Mouse (Mus musculus) lung, postnatal 36 days (tissue): ENCODE results near the gene Slc3a2.

Experiments used
- DNase-seq: peaks from one replicate; pipeline ENCODE4 v3.0.0; 2022; ENCODE audit warnings: mixed read lengths

Slc3a2 gene

DNA sequence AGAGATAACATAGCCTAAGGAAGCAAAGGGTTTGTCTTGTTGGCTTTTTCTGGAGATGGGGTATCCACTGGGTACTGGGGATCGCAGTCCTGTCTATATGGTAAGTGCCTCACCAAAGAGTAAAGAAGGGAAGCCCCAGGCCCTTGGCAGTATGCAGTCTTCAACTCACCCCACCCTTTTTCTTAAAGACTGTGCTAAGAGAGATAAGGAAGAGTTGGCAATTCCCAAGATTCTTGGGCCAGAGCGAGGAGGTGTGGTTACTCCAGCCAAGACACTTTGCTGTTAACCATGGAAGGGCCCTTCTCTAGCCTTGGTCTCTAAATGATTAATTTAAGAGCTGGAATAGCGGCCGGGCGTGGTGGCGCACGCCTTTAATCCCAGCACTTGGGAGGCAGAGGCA is 16.2 kb downstream of the Slc3a2 start:
- DNase-seq = no peak

DNA sequence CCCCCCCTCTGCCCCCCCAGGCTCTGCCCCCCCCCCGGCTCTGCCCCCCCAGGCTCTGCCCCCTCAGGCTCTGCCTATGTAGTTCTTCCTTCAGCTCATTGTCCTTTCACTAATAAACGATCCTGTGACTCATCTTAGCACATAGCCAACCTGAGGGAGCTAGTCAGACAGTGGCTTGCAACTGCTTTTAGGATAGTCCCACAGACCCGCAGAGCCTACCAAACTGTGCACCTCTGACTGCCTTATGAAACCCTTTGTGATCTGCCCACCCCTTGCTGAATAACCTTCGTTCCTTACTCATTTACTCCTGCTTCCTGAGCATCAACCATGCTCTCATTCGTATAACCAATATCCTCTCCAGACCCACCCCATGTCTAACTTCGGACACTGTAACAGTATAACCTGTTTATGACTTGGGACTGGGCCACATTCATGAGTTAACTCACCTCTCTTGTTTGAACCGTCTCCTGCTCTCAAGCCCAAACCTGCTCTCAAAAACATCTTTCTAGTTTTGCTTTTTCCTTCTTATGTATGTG is 17.0 kb downstream of the Slc3a2 start:
- DNase-seq = no peak

DNA sequence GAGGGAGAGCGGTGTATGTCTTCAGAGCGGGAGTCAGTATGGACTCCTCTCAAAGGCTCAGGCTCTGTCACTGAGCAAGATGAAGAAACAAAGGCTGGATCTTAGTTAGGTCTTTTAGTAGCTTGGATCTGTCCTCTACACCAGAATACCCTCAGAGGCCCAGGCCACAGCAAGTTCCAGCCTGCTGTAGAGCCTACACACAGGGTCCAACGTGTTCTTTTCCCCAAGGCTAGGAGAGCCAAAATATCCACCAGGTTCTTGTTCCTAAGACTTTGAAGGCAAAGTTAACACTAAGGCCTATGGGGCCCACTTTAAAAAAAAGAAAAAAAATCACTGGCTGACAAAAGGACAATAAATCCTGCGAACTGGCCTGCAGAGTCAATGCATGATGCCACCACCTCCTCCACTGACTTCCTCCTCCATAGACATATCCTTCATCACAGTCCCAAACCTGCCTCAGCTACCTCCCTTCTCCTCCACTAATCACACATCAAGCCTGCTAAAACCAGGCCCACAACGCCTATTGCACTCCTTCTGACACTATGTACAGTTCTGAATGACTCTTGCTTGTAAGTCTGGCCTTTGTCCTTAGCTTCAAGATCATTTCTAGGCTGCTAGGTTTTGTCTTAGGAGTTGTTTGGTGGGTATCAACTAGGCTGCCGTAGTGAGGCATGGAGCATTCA is 18.0 kb downstream of the Slc3a2 start:
- DNase-seq = no peak

DNA sequence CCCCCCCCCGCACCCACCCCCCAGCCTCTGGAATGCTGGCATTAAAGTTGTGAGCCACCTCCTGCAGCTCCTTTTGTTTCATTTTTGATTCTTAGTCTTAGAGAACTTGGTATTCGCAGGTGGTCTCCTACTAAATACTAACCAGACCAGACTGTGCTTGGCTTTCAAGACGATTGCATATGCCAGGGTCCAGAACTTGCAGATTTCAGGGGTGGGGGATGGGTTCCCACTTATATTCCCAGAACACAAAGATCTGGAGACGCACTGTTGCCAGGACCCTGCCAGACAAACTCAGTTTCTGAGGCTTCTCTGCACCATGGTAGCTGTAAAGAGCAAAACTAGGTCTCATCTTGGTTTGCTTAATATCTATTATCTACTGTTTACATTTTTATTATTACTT is 19.6 kb downstream of the Slc3a2 start:
- DNase-seq = no peak

DNA sequence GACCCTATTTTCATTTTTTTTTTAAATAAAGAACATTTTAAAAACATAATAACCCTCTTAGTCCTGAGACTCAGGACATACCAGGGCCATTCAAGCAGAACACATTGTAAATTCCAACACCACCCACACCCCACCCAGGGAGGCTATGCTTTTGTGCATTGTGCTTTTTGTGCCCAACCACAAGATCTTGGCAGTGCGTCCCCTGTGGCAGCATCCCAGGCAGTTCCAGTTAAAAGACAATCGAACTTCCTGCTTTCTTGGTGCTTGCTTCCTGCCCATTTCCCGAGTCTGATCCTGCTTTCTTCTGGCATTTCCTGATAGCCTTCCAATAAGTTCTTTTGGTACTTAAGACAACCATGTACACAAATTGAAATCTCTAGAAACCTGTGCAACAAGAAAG is 20.7 kb downstream of the Slc3a2 start:
- DNase-seq = peak; percentile 90

DNA sequence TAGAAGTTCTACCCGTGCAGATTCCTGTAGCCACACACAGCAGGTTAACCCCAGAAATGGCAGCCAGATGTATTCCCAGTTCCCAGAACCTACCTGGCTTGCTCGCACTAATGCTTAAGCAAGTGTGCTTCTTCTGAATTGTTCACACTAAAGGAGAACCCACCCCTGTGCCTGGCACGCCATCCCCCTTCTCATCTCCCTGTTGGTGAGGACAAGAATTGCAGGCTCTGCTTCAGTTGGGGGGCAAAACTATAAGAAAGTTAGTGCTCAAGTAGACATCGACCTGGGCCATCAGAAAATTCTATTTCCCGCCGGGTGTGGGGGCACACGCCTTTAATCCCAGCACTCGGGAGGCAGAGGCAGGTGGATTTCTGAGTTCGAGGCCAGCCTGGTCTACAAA is 23.5 kb downstream of the Slc3a2 start:
- DNase-seq = no peak

DNA sequence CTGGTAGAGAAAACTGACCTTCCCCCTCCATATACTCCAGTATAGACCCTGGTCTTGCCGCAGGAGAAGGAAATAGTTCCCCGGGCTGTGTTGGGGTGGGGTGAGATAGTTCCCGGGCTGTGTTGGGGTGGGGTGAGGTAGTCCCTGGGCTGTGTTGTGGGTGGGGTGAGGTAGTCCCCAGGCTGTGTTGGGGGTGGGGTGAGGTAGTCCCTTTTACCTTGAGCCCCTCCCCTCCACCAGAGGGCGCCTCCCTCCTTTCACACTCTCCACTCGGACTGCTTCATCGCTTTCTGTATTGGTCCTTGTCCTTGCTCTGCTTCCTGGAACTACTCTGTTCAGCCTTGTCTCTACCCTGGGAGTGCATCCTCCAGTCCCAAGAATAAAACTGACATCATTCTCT is 27.8 kb downstream of the Slc3a2 start:
- DNase-seq = peak; percentile 91

DNA sequence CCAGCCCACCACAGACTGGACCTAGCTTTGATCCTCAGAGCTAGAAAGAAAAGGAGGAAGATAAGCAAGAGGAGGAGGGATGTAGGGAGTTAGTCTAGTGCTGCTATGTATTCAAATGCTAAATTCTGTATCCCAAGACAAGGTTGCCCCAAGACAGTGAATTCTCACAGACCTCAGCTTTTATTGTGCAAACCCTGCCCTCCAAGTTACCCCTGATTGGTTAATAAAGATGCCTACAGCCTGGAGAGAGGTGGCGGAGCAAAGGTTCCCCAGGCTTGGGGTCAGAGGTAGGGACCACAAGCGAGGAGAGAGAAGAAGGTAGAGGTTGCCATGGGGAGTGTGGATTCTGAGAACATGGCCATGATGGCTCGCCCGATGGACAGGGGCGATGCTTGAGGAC is 30.4 kb downstream of the Slc3a2 start:
- no peak for DNase-seq

DNA sequence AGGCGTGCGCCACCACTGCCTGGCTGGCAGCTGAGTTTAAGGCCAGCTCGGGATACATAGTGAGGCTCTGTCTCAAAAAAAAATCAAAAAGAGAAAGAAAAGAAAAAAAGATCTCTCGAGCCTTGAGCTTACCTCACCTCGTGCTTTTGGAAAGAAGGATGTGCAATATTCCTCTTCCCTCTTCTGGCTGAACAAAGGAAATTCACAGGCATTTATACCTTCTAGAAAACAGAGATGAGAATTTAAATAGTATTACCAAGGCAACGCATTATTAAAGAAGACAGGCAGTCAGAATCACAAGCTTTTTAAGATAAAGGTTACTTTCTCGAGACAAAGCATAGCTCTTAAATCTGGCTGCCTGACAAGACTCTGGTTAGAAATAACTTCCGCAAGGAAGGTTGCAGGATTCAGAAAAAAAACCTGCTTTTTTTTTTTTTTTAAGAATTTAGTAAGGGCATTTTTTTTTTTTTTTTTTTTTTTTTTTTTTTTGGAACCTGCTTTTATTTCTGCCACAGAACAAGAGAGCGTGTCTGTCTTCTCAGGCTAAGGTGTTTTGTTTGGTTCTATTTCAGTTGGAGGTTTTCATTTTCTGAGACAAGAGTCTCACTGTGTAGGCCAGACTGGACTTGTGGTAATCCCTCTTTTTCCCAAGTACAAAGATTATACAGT is 31.2 kb downstream of the Slc3a2 start:
- DNase-seq = no peak

DNA sequence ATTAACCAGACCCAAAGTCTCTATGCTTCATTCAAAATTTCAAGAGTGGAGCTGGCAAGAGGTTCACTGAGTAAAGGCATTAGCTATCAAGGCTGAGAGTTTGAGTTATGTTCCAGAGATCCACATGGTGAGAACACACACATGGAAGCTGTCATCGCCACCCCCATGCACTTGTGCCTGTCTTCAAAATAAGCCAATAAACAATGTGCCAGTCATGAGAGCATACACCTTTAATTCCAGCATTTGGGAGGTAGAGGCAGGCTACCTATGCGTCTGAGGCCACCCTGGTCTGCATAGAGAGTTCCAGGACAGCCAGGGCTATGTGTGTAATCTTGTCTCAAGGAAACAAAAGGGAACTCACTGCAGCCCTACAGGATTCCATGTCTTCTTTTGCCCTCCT is 39.5 kb downstream of the Slc3a2 start:
- no peak for DNase-seq

DNA sequence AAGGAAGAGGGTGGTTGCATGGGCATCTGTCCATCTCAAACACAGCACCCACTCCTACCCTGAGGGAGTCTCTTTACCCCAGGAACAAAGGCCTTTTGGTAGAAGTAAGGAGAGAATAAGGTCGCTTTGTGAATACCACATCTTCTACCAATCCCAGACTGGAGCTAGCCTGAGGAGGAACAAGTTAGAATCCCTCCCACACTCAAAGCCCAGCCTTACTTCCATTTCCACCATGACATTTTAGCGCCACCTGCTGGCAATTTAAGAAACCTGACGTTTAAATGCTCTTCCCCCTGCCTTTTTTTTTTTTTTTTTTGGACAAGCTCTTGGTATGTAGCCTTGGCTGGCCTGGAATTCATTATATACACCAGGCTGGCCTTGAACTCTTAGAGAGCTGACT is 40.2 kb downstream of the Slc3a2 start:
- DNase-seq = peak; percentile 82

DNA sequence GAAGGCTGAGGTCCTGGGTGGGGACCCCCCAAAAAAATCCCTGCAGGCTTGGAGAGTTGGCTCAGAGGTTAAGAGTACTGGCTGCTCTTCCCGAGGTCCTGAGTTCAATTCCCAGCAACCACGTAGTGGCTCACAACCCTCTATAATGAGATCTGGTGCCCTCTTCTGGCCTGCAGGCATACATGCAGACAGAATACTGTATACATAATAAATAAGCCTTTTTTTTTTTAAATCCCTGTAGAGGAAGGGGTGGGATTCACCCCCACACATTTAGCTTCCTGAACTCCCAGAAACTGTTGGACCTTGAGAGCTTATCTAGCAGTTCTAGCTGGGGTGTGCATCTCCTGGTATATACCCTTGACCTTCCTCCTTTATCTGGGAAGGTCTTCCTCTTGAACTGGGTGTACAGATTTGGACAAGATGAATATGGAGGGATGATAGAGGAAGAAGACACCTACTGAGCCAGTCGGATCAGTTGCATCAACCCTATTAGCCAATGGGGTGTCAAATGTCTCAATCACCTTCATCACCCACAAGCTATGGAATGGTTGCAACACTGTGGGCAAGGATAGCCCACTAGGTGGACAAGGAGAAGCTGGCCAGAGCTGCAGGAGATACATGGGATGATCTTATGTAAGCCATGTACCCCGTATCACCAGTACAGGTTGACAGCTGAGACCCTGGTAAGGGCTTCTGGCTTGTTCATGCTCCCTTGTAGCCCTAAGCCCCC is 41.4 kb downstream of the Slc3a2 start:
- no peak for DNase-seq

DNA sequence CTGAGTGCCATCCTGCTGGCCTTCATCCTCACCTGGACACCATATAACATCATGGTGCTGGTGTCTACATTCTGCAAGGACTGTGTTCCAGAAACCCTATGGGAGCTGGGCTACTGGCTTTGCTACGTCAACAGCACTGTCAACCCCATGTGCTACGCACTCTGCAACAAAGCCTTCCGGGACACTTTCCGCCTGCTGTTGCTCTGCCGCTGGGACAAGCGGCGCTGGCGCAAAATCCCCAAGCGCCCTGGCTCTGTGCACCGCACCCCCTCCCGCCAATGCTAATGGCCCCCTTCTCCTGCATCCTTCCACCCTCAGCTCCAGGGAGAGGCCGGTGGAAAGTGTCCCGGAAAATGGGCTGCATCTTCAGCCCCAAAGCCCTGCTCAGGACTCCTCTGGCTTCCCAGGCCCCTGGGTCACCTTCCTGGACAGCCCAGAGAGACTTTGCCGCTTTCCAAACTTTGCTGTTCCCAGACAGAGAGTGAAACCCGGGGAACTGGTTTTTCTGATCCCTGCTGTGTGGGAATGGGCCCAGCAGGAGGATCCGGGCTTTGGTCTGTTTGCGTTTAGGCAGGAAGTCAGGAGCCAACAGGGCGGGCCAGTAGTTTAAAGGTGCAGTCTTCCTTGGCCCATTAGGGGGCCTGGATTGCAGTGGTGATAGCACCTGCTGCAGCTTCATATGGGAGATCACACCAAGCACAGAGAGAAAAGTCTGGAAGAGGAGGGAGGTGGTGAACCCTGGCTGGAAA is 44.0 kb downstream of the Slc3a2 start:
- DNase-seq = peak; percentile 69

DNA sequence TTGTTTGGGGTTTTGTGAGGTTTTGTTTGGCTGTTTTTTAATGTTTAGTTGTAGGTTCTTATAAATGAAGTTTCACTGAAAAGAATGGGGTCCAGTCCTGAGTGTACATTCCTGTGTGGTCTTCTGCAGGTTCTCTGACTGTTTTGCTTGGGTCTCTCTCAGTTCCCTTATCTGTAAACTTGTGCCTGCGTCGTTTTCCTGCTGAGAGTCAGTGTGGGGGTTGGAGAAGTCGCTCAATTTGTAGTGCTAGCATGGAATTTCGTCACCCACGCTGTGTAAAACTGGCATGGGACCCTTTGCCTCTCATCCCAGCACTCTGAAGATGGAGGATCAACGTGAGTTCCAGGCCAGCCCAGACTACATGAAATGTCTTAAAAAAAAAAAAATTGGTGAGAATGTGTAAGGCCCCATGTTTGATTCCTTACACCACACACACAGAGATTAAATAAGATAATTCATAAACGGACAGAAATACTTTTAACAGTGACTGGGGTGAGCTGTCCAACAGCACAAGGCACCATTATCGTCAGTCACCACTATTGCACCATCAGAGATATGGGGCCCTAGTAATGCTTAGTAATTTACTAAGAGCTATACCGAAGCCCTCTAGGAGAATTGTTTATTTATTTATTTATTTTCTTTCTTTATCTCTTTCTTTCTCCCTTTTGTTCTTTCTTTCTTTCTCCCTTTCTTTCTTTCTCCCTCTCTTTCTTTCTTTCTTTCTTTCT is 49.7 kb downstream of the Slc3a2 start:
- no peak for DNase-seq

DNA sequence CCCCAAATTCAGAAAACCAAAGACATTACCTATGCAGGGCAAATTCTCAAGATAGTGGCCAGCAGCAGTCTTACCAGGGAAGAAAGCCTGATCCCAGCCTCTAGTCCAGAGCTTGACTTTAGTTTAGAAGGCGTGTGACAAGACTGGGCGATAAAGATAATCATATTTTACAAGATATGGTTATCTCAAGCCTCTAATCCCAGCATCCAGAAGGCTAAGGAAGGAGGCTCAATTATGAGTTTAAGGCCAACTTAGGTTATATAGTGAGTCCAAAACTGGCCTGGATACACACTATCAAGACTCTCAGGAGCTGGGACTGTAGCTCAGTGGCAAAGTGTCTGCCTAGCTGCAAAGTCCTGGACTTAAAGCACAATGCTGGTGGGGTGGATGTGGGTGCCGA is 50.3 kb downstream of the Slc3a2 start:
- no peak for DNase-seq

DNA sequence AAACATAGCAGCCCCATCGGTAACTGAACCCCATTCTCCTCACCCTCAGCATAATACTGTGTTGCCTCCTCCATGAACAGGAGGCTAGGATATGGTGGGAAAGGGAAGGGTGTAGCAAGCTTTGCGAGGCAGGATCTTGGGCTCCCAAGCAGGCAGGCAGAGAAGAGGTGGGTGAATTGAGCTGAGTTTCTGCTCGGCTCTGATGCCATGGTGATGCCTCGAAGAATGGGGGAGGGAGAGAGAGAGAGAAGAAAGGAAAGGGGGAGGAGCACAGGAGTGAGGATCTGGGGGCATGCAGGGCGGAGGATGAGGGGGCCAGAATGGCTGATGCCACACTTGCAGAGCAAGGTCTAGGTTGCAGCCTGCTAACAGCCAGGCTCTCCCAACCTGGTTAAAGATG is 57.4 kb downstream of the Slc3a2 start:
- no peak for DNase-seq

DNA sequence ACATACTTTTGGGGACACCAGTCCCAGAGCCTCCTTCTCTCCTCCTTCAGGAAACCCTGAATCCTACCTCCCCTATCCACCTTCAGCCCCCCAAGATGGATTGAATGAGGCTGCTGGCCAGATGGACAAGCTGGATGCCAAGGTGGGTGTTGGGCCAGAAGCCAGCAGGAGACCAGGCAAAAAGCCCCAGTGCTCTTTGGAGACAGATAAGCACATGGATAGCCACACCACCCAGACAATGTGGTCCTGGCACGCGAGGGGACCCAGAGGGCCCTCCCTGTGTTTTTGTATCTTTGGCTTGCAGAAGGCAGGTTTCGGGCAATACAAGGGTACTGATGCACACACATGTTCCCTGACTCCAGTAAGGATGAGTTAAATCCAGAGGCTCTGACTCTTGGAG is 58.3 kb downstream of the Slc3a2 start:
- DNase-seq = no peak

DNA sequence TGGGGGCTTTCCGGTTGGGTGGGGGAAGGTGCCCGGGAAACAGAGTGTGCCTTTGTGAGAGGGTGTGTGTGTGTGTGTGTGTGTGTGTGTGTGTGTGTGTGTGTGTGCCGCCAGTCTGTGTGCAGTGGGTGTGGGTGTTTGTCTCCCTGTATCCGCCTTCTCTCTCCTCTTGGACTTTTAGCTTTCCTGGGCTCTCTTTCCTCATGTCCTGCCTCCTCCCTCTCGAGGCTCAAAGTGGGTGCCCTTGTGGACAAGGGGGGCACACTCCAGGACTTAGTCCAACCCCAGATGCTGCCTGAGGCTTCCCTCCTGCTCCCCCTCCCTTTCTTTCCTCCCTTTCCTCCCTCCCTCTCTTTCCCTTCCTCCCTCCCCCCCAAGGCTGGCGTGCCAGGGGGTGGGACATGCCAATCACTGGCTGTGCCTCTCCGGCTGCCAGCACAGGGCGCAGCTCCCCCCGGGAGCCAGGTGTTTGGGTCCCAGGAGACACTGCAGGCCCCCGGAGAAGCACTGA is 59.2 kb downstream of the Slc3a2 start:
- no peak for DNase-seq

DNA sequence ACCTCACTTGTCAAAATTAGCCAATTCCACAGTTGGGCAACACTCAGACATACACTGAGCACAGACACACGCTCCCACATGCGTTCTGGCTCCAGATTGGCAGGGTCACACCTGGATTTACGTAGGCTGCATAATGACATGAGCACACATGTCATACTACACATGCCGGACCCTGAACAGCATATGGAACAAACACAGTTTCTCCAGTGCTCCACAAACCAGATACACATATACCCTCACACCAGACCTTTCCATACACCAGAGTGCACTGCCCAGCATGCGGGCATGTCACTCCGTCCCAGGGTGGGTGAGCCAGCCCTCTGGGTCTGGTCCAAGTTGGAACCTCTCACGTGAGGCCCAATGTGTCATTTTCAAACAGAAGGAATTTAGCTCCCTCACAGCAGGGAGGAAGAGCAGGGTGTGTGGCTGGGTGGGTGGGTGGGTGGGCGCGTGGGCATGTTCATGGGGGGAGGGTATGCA is 59.8 kb downstream of the Slc3a2 start, which contains the start of gene Chrm1:
Gene Chrm1, plus strand, starts transcription at position 430 of the 480 bp plus-strand sequence.
- DNase-seq = no peak

DNA sequence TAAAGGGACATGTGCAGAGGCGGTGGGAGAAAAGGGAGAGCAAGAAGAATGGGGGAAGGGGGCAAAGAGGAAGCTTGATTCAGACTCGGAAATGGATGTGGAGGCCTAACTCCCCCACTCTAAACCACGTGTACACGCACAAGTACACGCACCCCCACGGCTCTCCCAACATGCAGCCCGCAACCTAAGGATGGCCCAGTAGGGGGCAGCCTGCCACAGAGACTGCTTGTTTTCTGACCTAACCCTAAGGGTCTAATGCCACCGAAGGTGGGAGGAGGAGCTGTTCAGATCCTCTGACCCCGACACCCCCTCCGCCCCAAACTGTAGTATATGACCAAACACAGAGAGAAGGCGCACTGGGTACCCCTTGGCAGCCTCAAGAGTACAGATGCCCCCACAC is 60.8 kb downstream of the Slc3a2 start:
- DNase-seq = peak; percentile 78

DNA sequence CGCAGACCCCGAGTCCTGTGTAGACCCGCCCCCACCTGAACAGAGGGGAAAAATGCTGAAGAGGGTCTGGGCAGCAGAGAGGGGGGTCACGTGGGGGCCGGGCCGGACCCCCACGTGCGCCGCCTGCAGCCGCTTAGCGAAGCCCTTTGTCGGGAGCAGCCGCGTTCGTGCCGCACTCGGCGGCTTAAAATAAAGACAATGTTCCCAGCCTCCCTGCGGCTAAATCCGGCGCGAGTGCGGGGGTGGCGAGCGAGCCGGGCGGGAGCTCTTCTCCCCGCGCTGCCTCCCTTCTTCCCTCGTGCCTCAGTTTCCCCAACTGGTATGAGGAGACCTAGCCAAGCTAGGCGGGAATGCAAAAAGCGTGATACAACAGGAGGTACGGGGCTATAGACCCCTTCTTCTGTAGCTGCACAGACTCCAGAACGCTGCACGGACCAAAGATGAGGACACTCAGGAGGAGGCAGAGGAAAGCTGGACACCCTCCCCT is 61.3 kb downstream of the Slc3a2 start:
- DNase-seq = no peak
